Mouse (Mus musculus) lung, postnatal 25 days (tissue): Measurements from ENCODE around the gene Bcar3.

Experiments used
- DNase-seq: peaks from one replicate; pipeline ENCODE4 v3.0.0; 2022; ENCODE audit warnings: low spot score

Gene Bcar3

GRCm38 (mm10) chr3:122418564-122419274 is 124.8 kb downstream of the Bcar3 start:
- DNase-seq: no peak

GRCm38 (mm10) chr3:122419610-122420409 is 125.9 kb downstream of the Bcar3 start:
- DNase-seq: peak; percentile 84

GRCm38 (mm10) chr3:122420410-122420774 is 126.5 kb downstream of the Bcar3 start:
- DNase-seq: no peak

- DNase-seq: no peak
Measured at GRCm38 (mm10) chr3:122421042-122421702, 127.2 kb downstream of the Bcar3 start.

- no peak for DNase-seq
Measured at GRCm38 (mm10) chr3:122421802-122422201, 127.9 kb downstream of the Bcar3 start.

GRCm38 (mm10) chr3:122422276-122422675 is 128.3 kb downstream of the Bcar3 start:
- DNase-seq: no peak

- no peak for DNase-seq
Measured at GRCm38 (mm10) chr3:122423643-122424042, 129.7 kb downstream of the Bcar3 start.

- DNase-seq: no peak
Measured at GRCm38 (mm10) chr3:122428325-122428821, 134.4 kb downstream of the Bcar3 start.

- no peak for DNase-seq
Measured at GRCm38 (mm10) chr3:122430780-122431497, 137.0 kb downstream of the Bcar3 start.

GRCm38 (mm10) chr3:122432811-122433406 is 139.0 kb downstream of the Bcar3 start:
- DNase-seq: peak; percentile 47

- DNase-seq: no peak
Measured at GRCm38 (mm10) chr3:122433975-122434626, 140.2 kb downstream of the Bcar3 start.

- DNase-seq: no peak
Measured at GRCm38 (mm10) chr3:122434983-122435935, 141.3 kb downstream of the Bcar3 start.

GRCm38 (mm10) chr3:122438143-122438825 is 144.3 kb downstream of the Bcar3 start:
- no peak for DNase-seq

- no peak for DNase-seq
Measured at GRCm38 (mm10) chr3:122445696-122446095, 151.8 kb downstream of the Bcar3 start.

- DNase-seq: no peak
Measured at GRCm38 (mm10) chr3:122446678-122447077, 152.7 kb downstream of the Bcar3 start.

- no peak for DNase-seq
Measured at GRCm38 (mm10) chr3:122448196-122448595, 154.3 kb downstream of the Bcar3 start.

- DNase-seq: peak; percentile 54
Measured at GRCm38 (mm10) chr3:122450041-122450440, 156.1 kb downstream of the Bcar3 start.

- DNase-seq: no peak
Measured at GRCm38 (mm10) chr3:122453875-122454274, 159.9 kb downstream of the Bcar3 start.

- no peak for DNase-seq
Measured at GRCm38 (mm10) chr3:122456156-122456555, 162.2 kb downstream of the Bcar3 start.
